Mouse (Mus musculus) telencephalon, adult 2 months (tissue): ENCODE measurements around the gene Fam120a.

Source experiments
- DNase-seq: peaks from one replicate; pipeline ENCODE4 v3.0.0-alpha.2; 2011; ENCODE audit warnings: low read depth, low spot score

Gene Fam120a

DNA sequence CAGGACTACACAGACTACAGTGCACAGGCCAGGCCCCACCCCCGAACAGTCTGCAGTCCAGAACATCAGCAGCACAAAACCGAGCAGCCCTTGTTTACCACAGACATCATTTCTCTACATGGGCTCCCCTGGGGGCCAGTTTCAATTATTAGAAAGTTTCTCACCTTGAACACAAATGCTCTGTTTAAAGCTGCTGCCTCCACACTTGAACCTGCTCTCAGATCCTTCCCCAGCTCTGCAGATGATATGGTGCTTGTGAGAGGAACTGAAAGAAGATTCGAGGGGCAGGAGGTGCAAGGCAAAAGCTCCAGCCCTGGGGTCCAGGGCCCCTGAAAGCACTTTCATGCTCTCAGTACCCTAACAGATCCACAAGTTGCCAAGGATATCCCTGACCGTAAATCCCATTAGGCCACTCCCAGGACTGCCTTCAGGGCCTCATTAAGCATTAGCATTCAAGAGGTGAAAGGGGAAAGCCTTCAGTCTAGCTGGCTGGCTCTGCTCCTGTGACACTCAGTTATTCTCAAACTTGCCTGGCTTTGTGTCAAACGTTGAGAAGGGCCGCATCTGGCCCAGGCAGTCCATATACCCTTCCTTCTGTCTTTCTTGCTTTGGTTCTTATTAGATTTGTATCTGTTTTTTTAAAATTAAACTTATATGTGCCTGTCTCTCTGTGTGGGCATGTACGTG lies 110.4 kb downstream of the Fam120a start:
- DNase-seq: no peak

DNA sequence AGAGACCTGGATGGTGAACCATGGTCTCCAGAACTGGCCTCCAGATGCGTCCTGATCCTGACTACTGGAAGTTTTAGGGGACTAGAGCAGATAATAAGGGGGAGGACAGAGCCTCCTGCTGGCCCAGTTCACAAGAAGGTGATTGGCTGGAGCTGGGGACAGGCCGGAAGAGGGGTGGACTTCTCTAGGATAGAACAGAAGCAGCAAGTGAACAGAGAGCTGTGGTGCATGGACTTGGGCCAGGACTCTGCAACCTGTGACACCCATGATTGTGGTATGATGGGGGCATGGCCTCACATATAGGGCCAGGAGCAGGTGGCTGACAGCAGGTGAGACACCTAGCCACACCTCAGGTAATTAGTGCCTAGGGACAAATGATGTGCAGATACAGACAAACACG lies 113.9 kb downstream of the Fam120a start:
- DNase-seq: no peak

DNA sequence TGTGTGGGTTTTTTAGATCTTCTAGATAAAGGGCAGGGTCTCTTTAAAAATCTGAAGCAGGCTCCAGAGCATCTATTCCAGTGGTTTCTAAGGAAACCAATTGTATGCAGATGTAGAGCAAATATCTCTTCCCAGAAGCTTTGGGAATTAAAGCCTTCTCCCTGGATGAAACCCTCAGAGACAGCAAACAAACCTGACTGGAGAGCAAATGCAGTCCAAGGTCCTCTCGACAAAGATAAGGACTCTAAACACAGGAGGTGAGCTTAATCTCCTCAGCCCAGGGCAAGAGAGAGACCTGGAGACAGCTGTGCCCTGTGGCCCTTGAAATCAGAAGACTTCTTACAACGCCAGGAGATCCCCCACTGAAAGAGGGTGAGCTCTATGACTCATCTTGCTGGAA lies 114.3 kb downstream of the Fam120a start:
- no peak for DNase-seq

DNA sequence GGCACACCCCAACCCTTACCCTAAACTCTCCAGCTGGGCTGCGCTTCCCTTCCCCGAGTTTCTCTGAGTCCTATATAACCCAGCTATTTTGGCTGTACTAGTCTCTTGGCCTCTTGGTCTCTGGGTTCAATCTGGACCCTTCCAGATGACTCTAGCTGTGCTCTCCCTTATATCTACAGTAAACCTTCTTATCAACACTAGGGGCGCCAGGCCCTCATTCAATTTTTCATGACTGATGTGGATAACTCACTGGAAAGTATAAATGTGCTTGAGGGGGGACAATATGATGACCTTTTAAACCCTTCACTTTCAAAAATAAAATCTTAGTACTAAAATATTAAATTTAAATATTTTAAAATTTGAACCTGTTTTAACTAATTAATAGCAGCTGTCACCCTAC lies 115.0 kb downstream of the Fam120a start:
- DNase-seq: no peak

DNA sequence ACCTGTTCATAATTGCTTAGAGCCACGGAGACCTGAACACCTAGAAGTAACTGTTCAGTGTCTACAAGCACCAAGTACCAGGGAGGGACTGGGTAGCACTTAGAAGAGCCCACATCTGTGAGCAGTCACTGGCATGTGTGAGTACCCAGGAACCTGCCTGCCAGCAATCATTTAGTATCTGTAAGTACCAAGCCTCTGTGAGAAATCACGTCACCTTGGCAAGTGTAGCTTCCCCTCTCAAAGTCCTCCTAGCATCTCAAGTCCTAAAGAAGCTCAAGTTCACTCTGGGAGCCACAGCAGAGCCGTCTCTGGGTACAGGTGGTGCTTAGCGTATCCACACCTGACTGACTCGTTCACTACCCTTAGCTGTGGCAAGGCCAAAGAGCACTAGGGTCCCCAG lies 116.1 kb downstream of the Fam120a start:
- no peak for DNase-seq

DNA sequence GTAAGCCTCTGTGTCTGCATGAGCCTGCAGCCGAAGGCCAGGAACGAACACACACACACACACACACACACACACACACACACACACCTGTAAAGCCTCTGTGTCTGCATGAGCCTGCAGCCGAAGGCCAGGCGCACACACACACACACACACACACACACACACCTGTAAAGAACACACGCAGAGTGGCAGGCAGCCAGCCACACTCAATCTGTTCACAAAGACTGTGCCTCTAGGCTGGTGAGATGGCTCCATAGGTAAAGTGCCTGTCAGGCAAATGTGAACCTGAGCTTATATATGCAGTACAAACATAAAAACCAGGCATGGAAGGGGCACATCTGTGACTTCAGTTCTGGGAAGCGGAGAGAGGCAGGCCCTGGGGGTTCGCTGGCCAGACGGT lies 117.0 kb downstream of the Fam120a start:
- no peak for DNase-seq

DNA sequence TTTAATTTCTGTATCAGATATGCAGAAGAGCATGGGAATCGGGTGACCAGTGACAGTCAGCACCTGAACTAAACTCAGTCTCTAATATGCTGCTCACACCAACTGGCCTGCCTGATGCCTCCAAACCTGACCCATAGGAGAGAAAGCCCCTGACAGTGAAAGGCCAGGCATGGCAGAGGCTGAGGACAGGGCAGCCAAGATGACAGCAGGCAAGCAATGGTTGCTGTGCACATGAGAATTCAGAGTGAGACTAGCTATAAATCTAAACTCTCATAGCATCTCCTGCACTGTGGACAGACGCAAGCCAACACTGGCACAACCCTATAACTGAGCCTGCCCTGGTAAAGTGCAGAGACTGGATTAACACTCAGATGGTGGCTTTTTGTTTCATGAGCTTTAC lies 117.5 kb downstream of the Fam120a start:
- DNase-seq: no peak

DNA sequence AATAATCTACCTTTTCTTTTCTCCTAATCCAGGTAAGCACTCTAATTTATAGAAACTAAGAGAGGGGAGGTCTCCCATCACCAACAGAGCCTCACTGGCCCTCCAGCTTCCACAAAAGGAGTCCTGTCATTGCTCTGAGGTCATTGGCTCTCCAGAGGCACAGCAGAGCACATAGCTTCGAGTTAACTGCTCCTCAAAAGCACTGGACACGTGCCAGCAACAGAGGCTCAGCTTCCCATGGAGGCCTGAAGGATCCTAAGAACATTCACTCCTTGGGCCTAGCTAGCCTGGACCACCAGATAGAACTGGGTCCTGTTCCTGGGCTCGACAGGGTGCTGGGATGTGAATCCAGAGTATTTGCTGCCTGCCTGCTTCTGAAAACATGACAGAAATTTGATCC lies 118.7 kb downstream of the Fam120a start:
- DNase-seq: no peak

DNA sequence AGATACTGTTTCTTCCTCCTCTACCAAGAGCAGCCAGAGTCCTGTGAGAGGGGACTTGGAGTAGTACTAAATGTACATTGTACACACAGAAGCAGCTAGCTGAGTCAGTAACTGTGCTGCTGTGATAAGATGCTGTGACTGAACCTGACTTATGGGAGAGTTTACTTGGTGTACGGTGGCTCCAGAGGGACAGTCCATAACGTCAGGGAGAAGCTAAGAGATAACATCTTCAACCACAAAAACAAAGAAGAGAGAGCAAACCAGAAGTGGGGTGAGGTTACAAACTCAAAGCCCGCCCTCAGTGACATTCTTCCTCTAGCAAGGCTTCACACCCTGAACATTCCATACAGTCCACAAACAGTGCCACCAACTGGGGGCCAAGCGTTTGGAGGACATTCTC lies 122.5 kb downstream of the Fam120a start:
- DNase-seq: no peak

DNA sequence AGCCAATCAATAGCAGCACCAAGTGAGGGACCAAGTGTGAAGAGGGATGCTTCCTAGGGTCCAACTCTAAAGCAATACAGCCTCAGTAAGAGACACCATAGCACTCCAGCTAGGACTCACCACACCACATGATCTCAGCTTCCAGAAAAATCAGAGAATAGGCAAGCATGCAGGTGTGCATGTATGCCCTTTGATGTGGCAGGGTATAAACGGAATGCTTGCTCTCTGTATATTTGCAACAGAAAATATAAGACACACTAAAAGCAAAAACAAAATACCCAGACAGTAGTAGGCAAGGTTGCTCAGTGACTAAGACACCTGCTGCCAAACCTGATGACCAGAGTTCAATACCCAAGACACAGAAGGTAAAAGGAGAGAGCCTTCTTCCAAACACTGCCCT lies 124.3 kb downstream of the Fam120a start:
- DNase-seq: no peak

DNA sequence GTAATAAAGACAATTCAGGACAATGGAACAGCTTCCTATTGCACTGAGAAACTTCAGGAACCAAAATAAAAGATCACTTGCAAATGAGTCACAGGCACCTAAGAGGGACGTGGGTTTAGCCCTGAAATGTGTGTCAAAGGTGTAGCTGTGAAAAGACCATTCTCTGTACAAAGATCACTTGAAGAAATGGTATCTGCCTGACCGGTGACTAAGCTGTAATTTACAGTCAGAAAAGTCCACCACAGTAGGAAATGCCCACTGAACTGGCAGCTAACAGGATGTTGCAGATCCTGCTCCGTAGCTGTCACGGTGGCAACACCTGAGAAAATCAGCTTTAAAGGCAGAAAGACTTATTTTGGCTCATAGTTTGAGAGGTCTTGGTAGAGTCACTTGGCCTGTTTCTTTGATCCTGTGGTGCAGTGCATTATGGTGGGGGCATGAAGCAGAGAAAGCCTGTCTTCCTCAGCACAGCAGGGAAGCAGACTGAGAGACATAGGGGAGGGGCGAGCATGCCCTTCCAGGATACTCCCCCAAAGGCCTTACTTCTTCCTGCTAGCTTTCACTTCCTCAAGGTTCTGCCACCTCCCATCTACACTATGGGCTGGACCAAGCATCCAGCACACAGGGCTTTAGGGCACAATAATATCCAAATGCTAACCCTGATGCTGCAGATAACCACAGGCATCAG lies 125.8 kb downstream of the Fam120a start:
- no peak for DNase-seq

DNA sequence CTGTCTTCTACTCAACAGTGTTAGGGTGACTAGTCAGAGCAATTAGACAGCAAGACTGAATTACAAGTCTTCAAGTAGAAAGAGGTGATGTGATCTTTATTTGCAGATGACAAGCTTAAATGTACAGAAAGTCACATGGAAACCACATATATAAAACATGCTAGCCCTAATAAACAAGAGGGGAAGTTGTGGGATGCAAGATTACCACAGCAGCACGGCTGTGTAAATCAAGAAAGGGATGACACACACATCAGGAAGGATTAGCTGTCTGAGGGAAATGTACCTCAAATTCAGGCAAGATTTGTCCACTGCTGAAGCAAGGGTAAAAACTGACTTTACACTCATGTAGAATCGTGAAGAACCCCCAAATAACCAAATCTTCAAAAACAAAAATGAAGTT lies 129.5 kb downstream of the Fam120a start:
- no peak for DNase-seq

DNA sequence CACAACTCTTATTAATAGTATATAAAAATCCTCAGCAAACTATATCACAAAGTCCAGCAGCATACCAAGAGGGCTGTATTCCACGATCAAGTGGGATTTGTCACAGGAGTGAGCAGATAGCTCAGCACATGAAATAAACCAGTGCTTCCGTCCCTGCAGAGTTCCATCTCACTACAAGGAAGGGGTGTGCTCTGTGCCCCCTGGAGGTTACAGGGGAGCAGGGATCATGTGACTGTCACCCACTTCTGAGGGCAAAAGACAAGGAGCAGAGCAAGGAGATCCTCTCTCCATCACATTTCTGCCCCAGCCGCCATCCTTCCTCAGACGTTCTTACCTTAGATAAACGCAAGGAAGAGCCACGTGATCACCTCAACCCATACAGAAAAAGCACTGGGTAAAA lies 130.3 kb downstream of the Fam120a start:
- no peak for DNase-seq

DNA sequence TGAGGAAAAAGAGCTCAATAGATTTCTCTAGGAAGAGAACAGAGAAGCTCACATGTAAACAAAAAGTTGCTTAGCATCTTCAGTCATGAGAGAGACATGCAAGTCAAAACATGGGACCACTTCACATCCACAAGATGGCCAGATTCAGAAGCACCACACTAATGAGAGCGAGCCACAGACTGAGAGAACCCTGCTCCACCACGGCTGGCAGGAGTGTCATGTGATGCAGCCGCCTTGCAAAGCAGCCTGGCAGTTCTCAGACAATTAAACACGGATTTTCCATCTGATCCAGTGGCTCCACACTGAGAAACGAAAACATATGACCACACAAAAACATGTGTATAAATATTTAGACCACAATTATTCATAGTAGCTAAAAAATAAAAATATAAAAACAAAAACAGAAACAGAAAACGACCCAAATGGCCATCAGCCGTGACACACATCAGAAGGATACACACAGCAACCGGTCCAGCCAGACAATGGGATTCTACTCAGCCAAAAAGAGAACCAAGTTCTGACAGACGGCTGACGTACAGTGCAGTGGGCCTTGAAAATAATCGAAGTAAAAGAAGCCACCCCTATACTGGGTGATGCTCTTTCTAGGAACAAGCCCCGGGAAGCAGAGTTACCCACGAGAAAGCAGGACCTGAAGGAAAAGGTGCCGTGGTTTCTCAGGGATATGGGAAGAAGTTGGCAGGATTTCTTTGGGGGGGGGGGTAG lies 137.1 kb downstream of the Fam120a start:
- DNase-seq: no peak

DNA sequence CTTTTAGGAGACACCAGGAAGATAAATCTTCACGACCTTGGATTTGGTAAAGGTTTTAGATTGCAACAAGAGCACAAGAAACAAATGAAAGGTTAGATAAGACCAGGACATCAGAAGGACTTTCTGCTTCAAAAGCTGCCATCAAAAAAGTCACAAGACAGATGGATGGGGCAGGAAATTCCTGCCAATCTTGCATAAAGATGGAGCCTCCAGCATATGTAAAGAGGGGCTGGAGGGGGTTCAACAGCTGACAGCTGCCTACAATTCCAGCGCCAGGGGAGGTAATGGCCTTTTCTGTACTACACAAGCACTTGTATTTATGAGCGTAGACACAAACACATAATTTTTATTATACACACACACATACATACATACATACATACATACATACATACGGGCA lies 138.0 kb downstream of the Fam120a start:
- no peak for DNase-seq
